Mouse (Mus musculus): ENCODE measurements around the gene Gcnt3. TPM values are rescaled to one million over a fixed set of nuclear protein-coding genes. Genes with fewer than 3 reads are reported as not detected.

The Gcnt3 gene
- polyA plus RNA-seq, 1 experiment: not detected

DNA sequence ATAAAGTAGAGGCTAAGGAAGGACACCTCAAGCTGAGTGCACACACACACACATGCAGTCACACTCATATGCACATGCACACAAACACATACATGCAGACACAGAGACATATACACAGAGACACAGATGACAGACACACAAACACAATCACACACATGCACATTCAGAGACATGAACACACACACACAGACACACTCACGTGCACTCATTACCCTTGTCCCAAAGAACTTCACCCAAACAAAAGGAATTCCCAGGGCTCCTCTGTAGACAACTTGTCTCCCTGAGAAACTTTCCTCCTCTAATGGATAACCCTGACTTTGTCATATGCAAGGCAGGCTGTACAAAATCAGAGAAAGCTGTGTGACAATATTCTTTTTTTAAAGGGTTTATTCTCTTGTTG is 52.4 kb downstream of the Gcnt3 start:
- H3K4me1 ChIP-seq (ENCODE audit: control insufficient read depth): peaks cover 17% of the 10 kb centered on the region
- no peak overlapping the region for H3K4me3 ChIP-seq (replicated peaks)
- H3K9me3 ChIP-seq (ENCODE audit: control insufficient read depth, low read length): no peaks in the 10 kb centered on the region
- peaks cover 3% of the 10 kb centered on the region for H3K27me3 ChIP-seq (ENCODE audit: control insufficient read depth)
- no peaks in the 10 kb centered on the region for H3K36me3 ChIP-seq (ENCODE audit: control insufficient read depth)
- TF ChIP-seq GATA1 (IDR thresholded peaks at IDR 0.05; ENCODE audit: low read length): no peak
- no peak for TF ChIP-seq TAL1 (IDR thresholded peaks at IDR 0.05; ENCODE audit: low read length)

Other genes starting within 250 kb of the Gcnt3 start
- gene Bnip2, start 48.6 kb downstream of the Gcnt3 start, polyA plus RNA-seq (2012): 1.8 and 2.1 TPM in 2 replicates
- gene Gtf2a2, start 25.5 kb downstream of the Gcnt3 start, polyA plus RNA-seq (2012): 6.1 and 9.2 TPM in 2 replicates
- gene Fam81a, start 104.5 kb upstream of the Gcnt3 start, polyA plus RNA-seq (2012): not detected in 2 replicates
- 0.02 and 0.03 TPM in 2 replicates for gene Myo1e, start 169.3 kb upstream of the Gcnt3 start, polyA plus RNA-seq (2012)

All from erythroblast, embryonic 14.5 days (primary cell).